Mouse (Mus musculus) Patski (cell line): Measurements from ENCODE around the gene Vmn1r239-ps. TPM values are rescaled to one million over a fixed set of nuclear protein-coding genes. Genes with fewer than 3 reads are reported as not detected.
"Not testable (repeated sequence)": the region's sequence is repeated elsewhere in the genome, so short reads cannot be mapped to it uniquely, and the experiment has no call there.

Source experiments
- ATAC-seq: fragments of 100-300 bp; one replicate; pipeline ENCODE4 v1.8.0; 2021
- CTCF ChIA-PET: fragments of 350-600 bp; sonication (Branson Sonifier 250); formaldehyde crosslinking; loops from one replicate; lab custom pipeline; 2022; ENCODE audit warnings: inconsistent platforms; lab: Charles Lee
- POLR2A ChIA-PET: fragments of 350-600 bp; sonication (Branson Sonifier 250); formaldehyde crosslinking; loops from one replicate; lab custom pipeline; 2022; ENCODE audit warnings: antibody characterized with exemption, inconsistent platforms; lab: Charles Lee
- DNase-seq: peaks from one replicate; pipeline ENCODE4 v3.0.0-alpha.2; 2011; ENCODE audit warnings: low read depth, low spot score
- H3K27me3 ChIP-seq: fragments of 371-371 bp; one replicate; pipeline ENCODE4 v1.5.1; 2021
- CTCF ChIP-seq: fragments of 100-300 bp; IDR thresholded peaks from one replicate; pipeline ENCODE4 v1.5.1; 2021
- in situ Hi-C: fragments of 300-500 bp; cut with MboI; formaldehyde crosslinking; loops from 3 replicates; pipeline ENCODE4 v1.11.1; 2018; ENCODE audit warnings: low pct_unique_long_range_greater_than_20kb, mixed read lengths
- polyA plus RNA-seq: library from polyadenylated mRNA; unstranded; gene quantifications from one replicate; pipeline ENCODE4 v1.2.3, GENCODE M21; 2021

Vmn1r239-ps gene
- polyA plus RNA-seq, result not detected

- ATAC-seq, H3K27me3 ChIP-seq, CTCF ChIA-PET, POLR2A ChIA-PET, in situ Hi-C loops, DNase-seq: not testable (repeated sequence)
Observed at GRCm38 (mm10) chrX:147453610-147454009, at the start of gene Vmn1r239-ps. Gene Vmn1r239-ps, minus strand, starts transcription at chrX:147453710.

- POLR2A ChIA-PET, result no interaction called here
- DNase-seq, result no peak
- ATAC-seq, result no peak
- CTCF ChIA-PET, result interaction anchor here (1.2 kb wide), 1 partner anchor 20 kb away, joined by 3 read pairs; no protein-coding TSS in a partner anchor
- H3K27me3 ChIP-seq, result peaks cover 31% of the 10 kb centered on the region
- TF ChIP-seq CTCF, result peak; percentile 31
- in situ Hi-C loops, result loop anchor here (5.0 kb wide), 1 partner anchor 372 kb away; no protein-coding TSS in a partner anchor
Observed at GRCm38 (mm10) chrX:147489551-147489950, 36.0 kb upstream of the Vmn1r239-ps start.

- in situ Hi-C loops, result no loop called here
- POLR2A ChIA-PET, result no interaction called here
- CTCF ChIA-PET, result no interaction called here
- TF ChIP-seq CTCF, result no peak
- DNase-seq (no peak), ATAC-seq (no peak)
- H3K27me3 ChIP-seq, result peaks cover 5% of the 10 kb centered on the region
Observed at GRCm38 (mm10) chrX:147443386-147443785, 10.1 kb downstream of the Vmn1r239-ps start.

- no peak for TF ChIP-seq CTCF
- no peak for DNase-seq
- ATAC-seq, result peak; percentile 47
- H3K27me3 ChIP-seq, result peaks cover 5% of the 10 kb centered on the region
- in situ Hi-C loops, result no loop called here
- ChIA-PET CTCF (no interaction called here), POLR2A (no interaction called here)
Observed at GRCm38 (mm10) chrX:147435400-147435799, 18.1 kb downstream of the Vmn1r239-ps start.

GRCm38 (mm10) chrX:147429753-147430152 lies 23.8 kb downstream of the Vmn1r239-ps start:
- TF ChIP-seq CTCF, result no peak
- H3K27me3 ChIP-seq, result peaks cover 8% of the 10 kb centered on the region
- in situ Hi-C loops, result no loop called here
- ATAC-seq (peak; percentile 47), DNase-seq (no peak)
- POLR2A ChIA-PET, result no interaction called here
- CTCF ChIA-PET, result no interaction called here

- DNase-seq (no peak), ATAC-seq (no peak)
- ChIA-PET CTCF (interaction anchor here (1.4 kb wide), 1 partner anchor 17 kb away, joined by 4 read pairs; no protein-coding TSS in a partner anchor), POLR2A (interaction anchor here (0.6 kb wide), 1 partner anchor 10 kb away, joined by 3 read pairs; no protein-coding TSS in a partner anchor)
- no peak for TF ChIP-seq CTCF
- H3K27me3 ChIP-seq, result peaks cover 10% of the 10 kb centered on the region
- in situ Hi-C loops, result no loop called here
Observed at GRCm38 (mm10) chrX:147429129-147429528, 24.4 kb downstream of the Vmn1r239-ps start, which contains the start of gene Il13ra2. Gene Il13ra2, minus strand, starts transcription at chrX:147429192.

Other genes starting within 250 kb of the Vmn1r239-ps start
- 0.73 TPM for gene Il13ra2, start 24.5 kb downstream of the Vmn1r239-ps start, polyA plus RNA-seq
- 1.3 TPM for gene Lrch2, start 100.4 kb upstream of the Vmn1r239-ps start, polyA plus RNA-seq